Mouse (Mus musculus) thymus, postnatal 25 days (tissue): ENCODE measurements around the gene Grin2a.

Source experiments
- DNase-seq: peaks from one replicate; pipeline ENCODE4 v3.0.0; 2022

Gene Grin2a

GRCm38 (mm10) chr16:9742443-9742842 is 252.9 kb downstream of the Grin2a start:
- no peak for DNase-seq

DNA sequence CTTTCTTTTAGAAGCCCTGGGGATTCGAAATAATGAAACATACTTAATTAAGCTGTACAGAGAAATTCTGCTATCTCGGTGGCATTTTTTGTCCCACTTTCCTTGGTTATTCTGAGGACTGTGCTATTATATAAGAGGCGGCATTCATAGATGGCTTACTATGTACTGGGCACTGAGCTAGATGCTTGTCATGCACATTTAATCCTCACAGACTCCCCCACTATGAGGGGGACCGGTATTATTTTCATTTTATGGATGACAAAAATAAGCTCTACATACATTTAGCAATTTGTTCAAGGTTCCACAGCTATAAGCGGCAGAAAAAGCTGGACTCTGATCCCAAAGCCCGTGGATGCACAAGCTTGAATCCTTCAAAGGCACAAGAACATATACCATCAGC is 256.7 kb downstream of the Grin2a start:
- DNase-seq: no peak

DNA sequence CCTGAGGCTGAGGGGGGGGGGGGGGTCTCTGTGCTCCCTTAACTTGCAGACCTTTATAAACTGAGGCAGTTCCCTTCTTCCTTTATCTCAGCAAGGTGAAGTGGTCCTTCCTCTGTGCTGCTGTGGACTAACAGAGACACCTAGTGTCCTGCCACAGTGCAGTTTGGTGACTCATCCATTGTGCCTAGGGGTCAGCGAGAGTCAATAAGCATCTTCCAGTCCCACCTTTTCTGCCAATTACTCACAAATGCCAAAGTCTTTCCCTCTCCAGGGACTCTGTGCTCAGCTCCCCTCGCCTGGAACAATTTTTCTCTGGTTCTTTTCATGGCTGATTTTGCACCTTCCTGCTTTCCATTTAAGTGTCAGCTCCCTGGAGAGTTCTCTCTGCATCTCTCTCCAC is 258.2 kb downstream of the Grin2a start:
- DNase-seq: no peak

DNA sequence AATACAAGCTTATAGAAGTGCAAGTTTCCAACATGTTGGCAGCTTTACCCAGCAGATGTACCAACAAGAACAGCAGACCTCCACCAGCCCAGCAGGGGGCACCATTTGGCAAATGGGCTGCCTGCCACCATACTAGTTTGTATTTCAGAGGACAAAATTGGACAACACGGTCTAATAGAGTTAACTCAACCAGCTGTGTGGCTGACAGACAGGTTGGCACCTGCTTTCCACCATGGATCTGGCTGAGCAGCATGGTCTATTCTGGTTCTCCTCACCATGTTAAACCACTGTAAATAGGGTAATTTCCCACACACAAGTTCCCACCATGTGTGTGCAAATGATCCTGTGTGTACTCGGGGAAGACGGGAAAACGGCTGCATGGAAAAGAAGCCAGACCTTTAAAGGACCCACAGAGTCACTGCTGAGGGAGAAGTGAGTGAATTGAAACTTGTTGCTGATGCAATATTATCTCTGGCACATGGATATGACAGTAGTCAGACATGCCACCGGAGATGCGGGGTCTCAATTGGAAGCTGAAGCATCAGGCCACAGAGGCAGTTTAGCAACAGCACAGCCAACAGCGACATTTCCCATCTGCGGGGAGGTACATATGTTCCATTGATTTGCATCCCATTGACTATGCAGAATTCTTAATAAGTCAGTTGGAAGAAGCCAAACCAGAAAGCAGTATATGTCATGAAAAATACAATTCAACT is 259.8 kb downstream of the Grin2a start:
- no peak for DNase-seq

DNA sequence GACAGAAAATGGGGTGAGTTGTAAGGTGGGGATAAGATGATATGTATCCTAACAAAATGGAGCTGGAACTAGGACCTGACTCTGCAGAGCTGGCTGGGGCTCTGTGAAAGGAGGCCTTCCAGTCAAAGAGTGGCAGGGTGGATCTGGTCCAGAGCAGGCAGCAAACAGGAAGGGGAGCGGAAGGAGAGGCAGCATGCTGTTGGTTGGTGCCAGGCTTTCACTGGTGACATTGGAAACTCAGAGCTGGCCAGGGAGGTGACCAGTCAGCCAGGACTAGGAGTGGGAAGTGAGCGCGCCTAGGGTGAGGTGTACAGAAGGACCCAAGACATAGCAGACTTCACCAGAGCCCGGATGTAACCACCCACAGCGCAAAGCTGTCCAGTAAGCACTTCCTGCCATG is 267.8 kb downstream of the Grin2a start:
- DNase-seq: no peak

GRCm38 (mm10) chr16:9725578-9726113 is 269.7 kb downstream of the Grin2a start:
- no peak for DNase-seq

GRCm38 (mm10) chr16:9711398-9711797 is 284.0 kb downstream of the Grin2a start:
- DNase-seq: no peak

DNA sequence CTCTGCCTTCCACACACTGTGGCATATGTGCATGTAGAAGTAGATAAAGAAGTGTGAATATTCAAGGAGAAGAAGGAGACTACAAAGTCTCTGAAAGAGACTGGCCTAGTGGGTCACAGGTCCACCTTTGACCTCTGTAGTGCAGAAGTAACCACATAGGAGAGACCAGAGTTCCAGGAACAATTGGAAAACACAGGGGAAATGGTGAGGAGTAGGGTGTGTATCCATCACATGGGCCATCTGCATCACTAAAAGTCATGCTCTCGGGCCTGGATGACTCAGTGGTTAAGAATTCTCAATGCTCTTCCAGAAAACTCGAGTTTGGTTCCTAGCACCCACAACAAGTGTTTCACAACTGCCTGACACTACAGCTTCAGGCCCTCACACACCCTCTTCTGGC is 285.4 kb downstream of the Grin2a start:
- no peak for DNase-seq

DNA sequence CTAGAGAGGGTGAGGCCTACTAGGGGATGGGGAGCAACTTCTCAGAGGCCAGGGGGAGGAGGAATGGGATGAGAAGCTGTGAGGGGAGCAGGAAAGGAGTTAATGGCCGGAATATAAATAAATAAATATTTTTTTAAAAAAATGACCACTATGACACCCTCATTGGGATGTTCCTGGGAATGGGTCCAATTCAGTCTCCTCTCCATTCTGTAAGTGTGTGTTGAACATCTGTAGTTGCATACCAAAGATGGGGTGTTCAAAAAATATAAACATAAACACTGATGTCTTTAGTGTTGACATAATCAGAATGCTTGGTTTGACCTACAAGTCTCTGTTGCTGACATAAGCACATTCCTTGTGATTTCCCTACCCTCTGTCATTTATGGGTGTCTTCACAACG is 298.2 kb downstream of the Grin2a start:
- DNase-seq: no peak

GRCm38 (mm10) chr16:9694081-9694480 is 301.3 kb downstream of the Grin2a start:
- DNase-seq: no peak

- no peak for DNase-seq
Observed at GRCm38 (mm10) chr16:9688523-9689140, 306.7 kb downstream of the Grin2a start.

DNA sequence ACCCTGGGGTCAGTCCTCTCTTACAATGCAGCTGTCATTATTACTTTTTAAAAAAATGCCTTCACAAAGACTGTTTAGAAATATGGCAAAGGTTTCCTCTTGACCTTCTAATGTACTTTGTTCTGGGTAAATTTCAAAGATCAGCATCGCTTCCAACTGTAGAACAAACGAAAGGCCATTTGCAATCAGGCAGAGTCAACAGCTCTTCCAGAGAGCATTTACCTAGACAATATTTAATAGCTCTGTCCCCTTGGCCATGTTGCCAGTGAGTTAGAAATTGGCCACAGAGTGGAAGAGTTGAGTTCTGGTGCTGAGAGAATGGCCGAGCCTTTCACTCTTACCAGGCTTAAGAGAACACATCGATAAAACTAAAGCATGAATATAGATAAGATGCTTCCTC is 314.8 kb downstream of the Grin2a start:
- no peak for DNase-seq

DNA sequence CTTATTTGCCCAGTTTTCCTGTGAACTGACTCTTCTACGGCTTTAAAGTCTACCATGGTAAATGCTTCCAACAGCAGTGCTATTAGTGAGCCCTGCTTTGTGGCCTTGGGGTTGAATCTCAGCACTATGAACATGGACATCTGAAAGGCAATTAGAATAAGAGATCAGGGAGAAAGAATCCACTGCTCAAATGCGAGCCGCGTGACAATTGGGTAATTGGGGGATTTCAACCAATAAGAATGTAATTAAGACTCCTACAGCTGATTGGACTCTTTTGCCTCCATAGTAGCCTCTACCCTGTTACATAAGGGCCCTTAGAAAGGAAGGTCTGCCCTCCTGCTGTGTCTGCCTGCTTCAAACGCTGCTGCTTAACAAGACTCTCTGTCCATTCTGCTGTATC is 315.4 kb downstream of the Grin2a start:
- no peak for DNase-seq

GRCm38 (mm10) chr16:9678750-9679149 is 316.6 kb downstream of the Grin2a start:
- DNase-seq: no peak

GRCm38 (mm10) chr16:9672390-9672789 is 323.0 kb downstream of the Grin2a start:
- no peak for DNase-seq

DNA sequence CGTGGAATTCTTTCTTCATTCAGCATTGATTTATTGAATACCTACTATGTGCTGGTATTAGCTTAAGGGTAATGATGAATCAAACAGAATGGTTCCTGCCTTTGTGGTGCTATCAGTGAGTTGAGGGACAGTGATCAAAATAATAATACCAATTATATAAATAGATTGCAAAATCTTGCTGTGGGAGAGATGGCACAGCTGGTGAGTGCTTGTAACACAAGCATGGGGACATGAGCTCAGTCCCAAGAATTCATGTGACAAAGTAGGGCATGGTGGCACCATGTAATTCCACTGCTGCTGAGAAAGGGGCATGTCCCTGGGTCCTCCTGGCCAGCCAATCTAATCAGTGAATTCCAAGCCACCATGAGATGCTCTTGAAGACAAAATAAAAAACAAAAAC is 324.1 kb downstream of the Grin2a start:
- DNase-seq: no peak

GRCm38 (mm10) chr16:9670750-9671161 is 324.6 kb downstream of the Grin2a start:
- DNase-seq: no peak

- no peak for DNase-seq
Observed at GRCm38 (mm10) chr16:9665896-9666295, 329.5 kb downstream of the Grin2a start.

DNA sequence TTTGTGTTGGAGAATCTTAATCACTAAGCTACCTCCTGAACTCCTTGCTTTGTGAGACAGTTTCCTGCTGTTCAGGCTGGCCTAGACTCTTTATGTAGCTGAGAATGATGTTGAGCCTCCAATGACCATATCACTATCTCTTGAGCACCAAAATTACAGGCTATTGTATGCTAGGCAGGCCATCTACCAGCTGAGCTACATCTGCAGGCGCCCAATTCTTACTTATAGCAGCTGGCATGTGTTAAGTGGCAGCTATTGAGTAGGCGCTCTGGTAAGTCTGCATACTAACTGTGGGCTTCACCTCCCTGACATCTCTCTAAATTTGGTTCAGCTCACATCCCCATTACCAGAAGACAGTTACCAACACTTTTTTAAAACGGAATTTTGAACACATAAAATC is 331.3 kb downstream of the Grin2a start:
- no peak for DNase-seq

GRCm38 (mm10) chr16:9663508-9663907 is 331.9 kb downstream of the Grin2a start:
- DNase-seq: no peak

GRCm38 (mm10) chr16:9625652-9626444 is 369.5 kb downstream of the Grin2a start:
- DNase-seq: no peak

DNA sequence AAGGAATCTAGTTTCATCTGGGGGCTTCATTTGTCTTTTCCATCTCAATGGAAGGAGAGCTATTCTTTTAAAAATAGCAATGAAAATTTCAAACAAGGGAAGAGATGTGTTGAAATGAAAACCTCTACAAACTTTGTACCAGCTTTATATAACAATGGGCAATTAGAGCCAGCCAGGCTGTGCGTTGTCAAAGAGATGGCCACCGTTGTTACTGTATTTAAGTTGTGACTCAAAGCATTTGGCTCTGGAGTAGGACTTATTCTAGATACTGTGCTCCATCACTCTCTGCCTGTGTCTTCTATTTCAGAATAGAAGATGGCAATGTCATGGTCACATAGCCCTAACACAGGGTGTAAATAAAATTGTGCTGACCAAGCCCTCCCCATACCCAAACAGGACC is 371.0 kb downstream of the Grin2a start:
- DNase-seq: no peak

DNA sequence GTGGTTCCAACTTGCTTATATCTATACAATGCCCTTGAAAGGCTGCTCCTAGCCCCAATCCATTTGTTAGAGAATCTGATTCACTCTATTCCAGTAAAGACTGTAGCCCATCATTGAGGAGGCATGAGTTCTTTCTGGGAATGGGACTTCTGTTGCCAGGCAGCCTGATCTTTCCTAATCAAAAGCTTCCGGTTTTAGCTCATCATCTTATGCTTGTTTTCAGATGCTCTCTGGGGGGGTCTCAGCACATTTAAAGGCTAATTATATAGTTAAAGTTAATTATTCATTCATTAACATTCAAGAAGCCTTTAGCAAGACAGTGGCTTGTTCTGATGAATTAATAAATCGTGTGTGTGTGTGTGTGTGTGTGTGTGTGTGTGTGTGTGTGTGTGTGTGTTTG is 377.2 kb downstream of the Grin2a start:
- DNase-seq: no peak

- no peak for DNase-seq
Observed at GRCm38 (mm10) chr16:9617215-9617614, 378.1 kb downstream of the Grin2a start.
